In genomic region chr1:167273380-167274163, GRCm38 (mm10) we compare ENCODE assay signal across 10 mouse cellular contexts. TPM values are rescaled to one million over a fixed set of nuclear protein-coding genes. Genes with fewer than 3 reads are reported as not detected.
A peak's percentile ranks its signal among the peaks of the same experiment; 100 is the strongest.
DNase-seq lines count a peak whose midpoint lies in the region; ATAC-seq and TF ChIP-seq lines count a peak whose summit lies in the region.
"Had no signal": no experiment of that assay in that cellular context is flagged by ENCODE, and none has a peak within 500 bp of the region (broad histone marks: within the 10 kb centered on the region; RNA-seq: fewer than 3 reads in every experiment).

No protein-coding gene starts in this region.

- H3K36me3 ChIP-seq in hindbrain, embryonic 13.5 days = no peaks in the 10 kb centered on the region
- no peaks in the 10 kb centered on the region for H3K36me3 ChIP-seq in hindbrain, embryonic 12.5 days
- no peaks in the 10 kb centered on the region for H3K36me3 ChIP-seq in ES-Bruce4 (ENCODE audit: control insufficient read depth, insufficient read depth, low read length, poor library complexity, severe bottlenecking)
- no peaks in the 10 kb centered on the region for H3K36me3 ChIP-seq in kidney, embryonic 15.5 days
- H3K36me3 ChIP-seq: embryonic facial prominence, embryonic 12.5 days had no signal

- no peak for TF ChIP-seq CTCF in ES-Bruce4 (IDR thresholded peaks at IDR 0.05; ENCODE audit: low read depth, low read length)

- TF ChIP-seq EP300 in ES-Bruce4 (IDR thresholded peaks at IDR 0.05; ENCODE audit: insufficient read depth, low read depth, low read length) = 0 out of 2 replicates have a peak, but pooled peaks have one; percentile 37

- H3K4me3 ChIP-seq in hindbrain, embryonic 13.5 days = no peak overlapping the region
- no peak overlapping the region for H3K4me3 ChIP-seq in hindbrain, embryonic 12.5 days
- H3K4me3 ChIP-seq in ES-Bruce4 (ENCODE audit: low read depth, low read length) = peak overlapping the region; percentile 21; the same call in 1 of the 2 replicates
- H3K4me3 ChIP-seq in kidney, embryonic 15.5 days (replicated peaks) = no peak overlapping the region
- H3K4me3 ChIP-seq: embryonic facial prominence, embryonic 12.5 days had no signal

- WGBS in hindbrain, embryonic 13.5 days = 70% methylated on average over 14 of the region's 14 CpGs
- 68% methylated on average over 14 of the region's 14 CpGs for WGBS in hindbrain, embryonic 12.5 days
- 62% methylated on average over 14 of the region's 14 CpGs for WGBS in kidney, embryonic 15.5 days

- H3K9ac ChIP-seq in hindbrain, embryonic 13.5 days = 0 out of 2 replicates have a peak overlapping the region, but pooled peaks have one; percentile 6
- no peak overlapping the region for H3K9ac ChIP-seq in hindbrain, embryonic 12.5 days
- peak overlapping the region; percentile 18; the same call in 1 of the 2 replicates for H3K9ac ChIP-seq in ES-Bruce4 (ENCODE audit: low read depth, poor library complexity, severe bottlenecking)
- no peak overlapping the region for H3K9ac ChIP-seq in kidney, embryonic 15.5 days
- H3K9ac ChIP-seq: embryonic facial prominence, embryonic 12.5 days had no signal

- DNase-seq in c-Kit-positive CD71-positive TER-119-positive erythroid progenitor cells, embryonic 14.5 days (ENCODE audit: low spot score) = peak; percentile 42
- DNase-seq in natural killer cell, adult 2 months (ENCODE audit: low spot score in 2 of 2) = no peak
- no peak for DNase-seq in retina, postnatal 1 day

- no peak for TF ChIP-seq POLR2A in ES-Bruce4 (IDR thresholded peaks at IDR 0.05; ENCODE audit: insufficient read depth, low read length)

- H3K27ac ChIP-seq in hindbrain, embryonic 13.5 days = no peak overlapping the region
- H3K27ac ChIP-seq in hindbrain, embryonic 12.5 days = no peak overlapping the region
- H3K27ac ChIP-seq in ES-Bruce4 (ENCODE audit: insufficient read depth, low read length) = peak overlapping the region; percentile 90
- H3K27ac ChIP-seq in kidney, embryonic 15.5 days = no peak overlapping the region
- H3K27ac ChIP-seq: embryonic facial prominence, embryonic 12.5 days; kidney, postnatal 0 days had no signal

- H3K27me3 ChIP-seq in hindbrain, embryonic 13.5 days = no peaks in the 10 kb centered on the region
- no peaks in the 10 kb centered on the region for H3K27me3 ChIP-seq in hindbrain, embryonic 12.5 days
- no peaks in the 10 kb centered on the region for H3K27me3 ChIP-seq in ES-Bruce4 (ENCODE audit: control insufficient read depth, insufficient read depth, low read length, poor library complexity, severe bottlenecking)
- no peaks in the 10 kb centered on the region for H3K27me3 ChIP-seq in kidney, embryonic 15.5 days
- H3K27me3 ChIP-seq: embryonic facial prominence, embryonic 12.5 days had no signal

- peaks cover 54% of the 10 kb centered on the region for H3K4me1 ChIP-seq in hindbrain, embryonic 13.5 days (replicated peaks)
- H3K4me1 ChIP-seq in hindbrain, embryonic 12.5 days = peaks cover 46% of the 10 kb centered on the region
- peaks cover 18% of the 10 kb centered on the region for H3K4me1 ChIP-seq in ES-Bruce4 (ENCODE audit: control insufficient read depth, insufficient read depth, low read length)
- H3K4me1 ChIP-seq in kidney, embryonic 15.5 days = peaks cover 54% of the 10 kb centered on the region

- ATAC-seq in hindbrain, embryonic 13.5 days (ENCODE audit: low FRiP score) = no peak
- ATAC-seq in hindbrain, embryonic 12.5 days (ENCODE audit: low FRiP score) = no peak
- 0 out of 2 replicates have a peak, but pooled peaks have one; percentile 23 for ATAC-seq in megakaryocyte, adult 5-6 weeks (ENCODE audit: poor library complexity, severe bottlenecking)
- ATAC-seq in kidney, embryonic 15.5 days (replicated peaks; ENCODE audit: low FRiP score) = no peak

- H3K9me3 ChIP-seq in hindbrain, embryonic 13.5 days = no peaks in the 10 kb centered on the region
- no peaks in the 10 kb centered on the region for H3K9me3 ChIP-seq in hindbrain, embryonic 12.5 days (replicated peaks)
- H3K9me3 ChIP-seq in ES-Bruce4 (replicated peaks; ENCODE audit: control insufficient read depth, insufficient read depth, low read length, poor library complexity, severe bottlenecking) = no peaks in the 10 kb centered on the region
- H3K9me3 ChIP-seq in kidney, embryonic 15.5 days (replicated peaks) = no peaks in the 10 kb centered on the region
- H3K9me3 ChIP-seq: embryonic facial prominence, embryonic 12.5 days had no signal

- no peak overlapping the region for H3K4me2 ChIP-seq in hindbrain, embryonic 13.5 days
- H3K4me2 ChIP-seq in hindbrain, embryonic 12.5 days (replicated peaks) = no peak overlapping the region
- no peak overlapping the region for H3K4me2 ChIP-seq in kidney, embryonic 15.5 days
- H3K4me2 ChIP-seq: embryonic facial prominence, embryonic 12.5 days had no signal

RNA-seq across cellular contexts. Expression of gene Uck2, which starts 11.5 kb away (rescaled TPM):
- polyA plus RNA-seq in hindbrain, embryonic 13.5 days (2015; fragmentation: Nextera tagmentation; extraction: Ambion mirVana) = 58.4 and 63.4 TPM in 2 replicates
- 98.6 and 112 TPM in 2 replicates for polyA plus RNA-seq in hindbrain, embryonic 12.5 days (2016; fragmentation: Nextera tagmentation; extraction: Ambion mirVana)
- polyA plus RNA-seq in ES-Bruce4 (2011; ENCODE audit: insufficient read depth, insufficient read length, low read depth, missing spikeins) = 255 and 287 TPM in 2 replicates
- 71.2 and 79.5 TPM in 2 replicates for total RNA-seq in megakaryocyte, adult 5-6 weeks (2015)
- total RNA-seq in megakaryocyte, adult 5-6 weeks (2017) = 75.3 and 77.6 TPM in 2 replicates
- 82.7 and 87.5 TPM in 2 replicates for polyA plus RNA-seq in kidney, embryonic 15.5 days (2015; fragmentation: Nextera tagmentation; extraction: Ambion mirVana)

RNA-seq across cellular contexts. Expression of gene Tmco1, which starts 34.6 kb away (rescaled TPM):
- polyA plus RNA-seq in hindbrain, embryonic 13.5 days (2015; fragmentation: Nextera tagmentation; extraction: Ambion mirVana) = 72.5 and 73.5 TPM in 2 replicates
- polyA plus RNA-seq in hindbrain, embryonic 12.5 days (2016; fragmentation: Nextera tagmentation; extraction: Ambion mirVana) = 75.1 and 76.4 TPM in 2 replicates
- 43.7 and 46.1 TPM in 2 replicates for polyA plus RNA-seq in ES-Bruce4 (2011; ENCODE audit: insufficient read depth, insufficient read length, low read depth, missing spikeins)
- total RNA-seq in megakaryocyte, adult 5-6 weeks (2015) = 168 and 194 TPM in 2 replicates
- total RNA-seq in megakaryocyte, adult 5-6 weeks (2017) = 167 and 196 TPM in 2 replicates
- polyA plus RNA-seq in kidney, embryonic 15.5 days (2015; fragmentation: Nextera tagmentation; extraction: Ambion mirVana) = 98.1 and 106 TPM in 2 replicates

Comparison
In these comparisons a context has a peak if more than half of its experiments do, and no peak if none do; other contexts are left out.
1. H3K9ac ChIP-seq: peak in hindbrain, embryonic 13.5 days (single experiment) and ES-Bruce4 (single experiment); none in hindbrain, embryonic 12.5 days (single experiment) and kidney, embryonic 15.5 days (single experiment).